ENCODE assay signal across 14 mouse cellular contexts in genomic region chr2:164641881-164642673, GRCm38 (mm10). TPM values are rescaled to one million over a fixed set of nuclear protein-coding genes. Genes with fewer than 3 reads are reported as not detected.
A peak's percentile ranks its signal among the peaks of the same experiment; 100 is the strongest.
DNase-seq lines count a peak whose midpoint lies in the region.
"Had no signal": no experiment of that assay in that cellular context is flagged by ENCODE, and none has a peak within 500 bp of the region (broad histone marks: within the 10 kb centered on the region; RNA-seq: fewer than 3 reads in every experiment).

No protein-coding gene starts in this region.

- peak; percentile 13 for DNase-seq in adrenal gland, postnatal 25 days
- no peak for DNase-seq in adrenal gland, adult 8-10 months
- DNase-seq in kidney, postnatal 14 days, result peak; percentile 12
- DNase-seq in kidney, adult 11 months, result no peak
- DNase-seq in lung, postnatal 36 days, result peak; percentile 11
- no peak for DNase-seq in lung, postnatal 4 days
- peak; percentile 59 for DNase-seq in ZHBTc4 (ENCODE audit: low read depth, low spot score)
- DNase-seq in left cerebral cortex, adult 11 months (ENCODE audit: low spot score), result no peak
- DNase-seq: gastrocnemius, postnatal 25 days; heart, postnatal 36 days; thymus, adult 18-20 months had no signal

RNA-seq across cellular contexts. Expression of gene Wfdc16, which starts 3.5 kb away (rescaled TPM):
- total RNA-seq in adrenal gland, postnatal 25 days (2021), result not detected in 2 replicates
- not detected for total RNA-seq in adrenal gland, adult 8-10 months (2022)
- total RNA-seq: adrenal gland, postnatal 36 days; gastrocnemius, postnatal 25 days; heart, postnatal 36 days; hindbrain, postnatal 0 days; left cerebral cortex, adult 8-10 months had no signal

RNA-seq across cellular contexts. Expression of gene Wfdc10, which starts 13.8 kb away (rescaled TPM):
- not detected in 2 replicates for total RNA-seq in adrenal gland, postnatal 25 days (2021)
- total RNA-seq in adrenal gland, adult 8-10 months (2022), result not detected
- total RNA-seq: adrenal gland, postnatal 36 days; gastrocnemius, postnatal 25 days; heart, postnatal 36 days; hindbrain, postnatal 0 days; left cerebral cortex, adult 8-10 months had no signal

RNA-seq across cellular contexts. Expression of gene Wfdc9, which starts 14.3 kb away (rescaled TPM):
- not detected in 2 replicates for total RNA-seq in adrenal gland, postnatal 25 days (2021)
- total RNA-seq in adrenal gland, adult 8-10 months (2022), result not detected
- total RNA-seq: adrenal gland, postnatal 36 days; gastrocnemius, postnatal 25 days; heart, postnatal 36 days; hindbrain, postnatal 0 days; left cerebral cortex, adult 8-10 months had no signal

RNA-seq across cellular contexts. Expression of gene Wfdc8, which starts 28.7 kb away (rescaled TPM):
- total RNA-seq in adrenal gland, postnatal 25 days (2021), result not detected in 2 replicates
- under 1 TPM in 2 of 4 experiments, not detected in 2; 0.35 to 0.89 TPM for total RNA-seq in adrenal gland, adult 8-10 months (2022)
- total RNA-seq: adrenal gland, postnatal 36 days; gastrocnemius, postnatal 25 days; heart, postnatal 36 days; hindbrain, postnatal 0 days; left cerebral cortex, adult 8-10 months had no signal

RNA-seq across cellular contexts. Expression of gene Wfdc6b, which starts 28.8 kb away (rescaled TPM):
- total RNA-seq in adrenal gland, postnatal 25 days (2021), result not detected in 2 replicates
- not detected for total RNA-seq in adrenal gland, adult 8-10 months (2022)
- total RNA-seq: adrenal gland, postnatal 36 days; gastrocnemius, postnatal 25 days; heart, postnatal 36 days; hindbrain, postnatal 0 days; left cerebral cortex, adult 8-10 months had no signal

Comparison
In these comparisons a context has a peak if more than half of its experiments do, and no peak if none do; other contexts are left out.
1. DNase-seq: peak in adrenal gland, postnatal 25 days (single experiment), kidney, postnatal 14 days (single experiment), lung, postnatal 36 days (single experiment) and ZHBTc4 (single experiment); none in adrenal gland, adult 8-10 months (single experiment), kidney, adult 11 months (single experiment), lung, postnatal 4 days (0 of 2) and left cerebral cortex, adult 11 months (single experiment).